Mouse (Mus musculus): ENCODE measurements around the gene Trmt61a.

GRCm38 (mm10) chr12:111670976-111671375, 6.9 kb upstream of the Trmt61a start:
- no peak for TF ChIP-seq CTCF (IDR thresholded peaks at IDR 0.05; ENCODE audit: low read depth, low read length)
- TF ChIP-seq POLR2A (IDR thresholded peaks at IDR 0.05; ENCODE audit: borderline replicate concordance, low read depth, low read length) = no peak

All from bone marrow macrophage, adult 2 months (primary cell).